Mouse (Mus musculus) sigmoid colon, adult 10 weeks (tissue): ENCODE data around the gene Dnajc9. TPM values are rescaled to one million over a fixed set of nuclear protein-coding genes. Genes with fewer than 3 reads are reported as not detected.

Source experiments
- polyA plus RNA-seq: library from polyadenylated mRNA; stranded (reverse); fragments of 350-450 nt; fragmentation: Illumina TruSeq; extraction: RNeasy Lipid Tissue Mini Kit (QIAGEN cat#74804); gene quantifications from one replicate; pipeline ENCODE4 v1.2.3, GENCODE M21; 2014; ENCODE audit warnings: low read depth, low replicate concordance

The Dnajc9 gene
- 59.5 TPM for polyA plus RNA-seq

DNA sequence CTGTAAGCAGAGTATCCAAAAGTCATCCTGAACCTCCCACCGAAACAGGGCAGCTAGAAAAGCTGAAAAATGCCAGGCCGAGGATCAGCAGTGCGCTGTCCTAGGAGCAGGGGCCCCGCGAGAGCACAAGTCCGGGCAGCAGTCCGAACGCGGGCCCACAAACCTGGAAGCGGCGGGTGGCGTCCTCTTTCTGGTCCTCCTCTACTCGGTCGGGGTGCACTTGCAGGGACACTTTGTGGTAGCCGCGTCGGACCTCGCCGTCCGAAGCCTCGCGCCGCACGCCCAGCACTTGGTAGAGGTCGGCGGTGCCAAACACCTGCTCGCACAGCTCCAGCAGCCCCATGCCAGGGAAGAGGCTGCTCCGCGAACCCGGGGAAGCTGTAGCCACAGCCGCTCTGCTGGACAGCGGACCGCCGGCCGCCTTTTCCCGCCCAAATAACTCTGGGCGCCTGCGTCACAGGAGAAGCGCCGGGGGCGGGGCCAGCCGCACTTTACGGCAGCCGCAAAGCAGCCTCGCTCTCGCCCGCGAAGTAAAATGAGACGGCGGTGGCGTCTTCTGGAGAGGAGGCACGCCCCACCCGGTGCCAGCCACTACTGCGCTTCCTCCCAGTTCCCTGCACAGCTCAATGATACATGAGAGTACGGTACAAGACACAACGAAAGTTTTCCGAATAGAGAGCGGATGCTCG lies at the start of gene Dnajc9:
TSS of gene Dnajc9 (minus strand) at position 470 of the 689 bp plus-strand sequence.

DNA sequence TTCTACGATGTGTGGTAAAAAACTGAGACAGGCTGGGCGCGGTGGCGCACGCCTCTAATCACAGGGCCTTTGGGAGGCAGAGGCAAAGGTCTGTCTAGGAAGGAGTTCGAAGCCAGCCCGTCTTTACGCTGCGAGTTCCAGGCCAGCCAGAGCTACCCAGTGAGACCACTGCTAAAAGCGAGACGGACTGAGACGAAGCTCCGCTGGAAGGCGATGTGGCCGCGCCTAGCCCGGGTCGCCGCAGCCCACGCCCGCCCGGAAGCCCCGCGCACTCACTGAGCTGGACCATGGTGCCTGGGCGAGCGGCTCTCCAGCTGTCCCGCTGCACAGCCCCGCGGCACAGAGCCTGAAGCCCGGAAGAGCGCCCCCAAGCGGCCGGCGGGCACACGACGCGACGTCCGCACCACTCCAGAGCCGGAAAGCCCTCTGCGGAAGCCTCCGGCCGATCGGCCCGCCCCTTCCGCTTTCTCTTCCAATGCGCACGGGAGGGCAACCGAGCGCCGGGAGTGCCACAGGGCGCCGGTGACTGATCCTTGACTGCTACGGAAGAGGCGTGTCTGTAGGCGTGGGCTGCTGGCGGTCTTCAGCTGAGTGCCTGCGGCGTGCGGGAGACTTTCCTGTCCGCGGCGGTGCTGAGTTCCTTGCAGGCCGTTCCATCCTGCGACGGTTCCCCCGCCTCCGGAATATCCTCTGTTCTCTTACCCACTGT lies 4.6 kb upstream of the Dnajc9 start, which contains the start of gene Mrps16:
TSS of gene Mrps16 (minus strand) at position 430 of the 709 bp plus-strand sequence.

DNA sequence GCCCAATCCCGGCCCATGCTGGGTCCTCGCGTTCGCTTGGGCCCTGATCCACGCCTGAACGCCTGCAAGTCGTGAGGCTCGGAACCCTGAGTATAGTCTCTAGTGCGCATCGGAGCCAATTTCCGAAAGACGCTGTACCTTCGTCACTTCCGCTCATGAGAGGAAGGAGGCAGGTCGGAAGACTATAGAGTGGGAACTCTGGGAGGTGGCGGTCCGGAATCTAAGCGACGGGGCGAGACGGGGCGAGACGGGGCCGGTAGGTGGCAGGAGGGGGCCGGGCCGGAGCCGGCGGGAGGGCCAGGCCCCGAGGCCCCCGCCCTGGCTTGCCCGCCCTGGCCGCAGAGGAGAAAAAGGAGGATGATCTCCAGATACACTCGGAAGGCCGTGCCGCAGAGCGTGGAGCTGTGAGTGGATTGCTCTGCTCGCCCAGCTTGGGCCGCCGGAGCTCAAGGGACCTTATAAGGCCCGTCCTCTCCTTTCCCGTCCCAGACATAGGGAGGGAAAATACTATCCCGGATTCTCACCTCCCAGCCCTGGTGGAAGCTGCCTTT lies 40.6 kb downstream of the Dnajc9 start, which contains the start of the genes Ecd and Fam149b:
TSS of gene Ecd (minus strand) at position 131 of the 551 bp plus-strand sequence.
TSS of gene Fam149b (plus strand) at position 172 of the 551 bp plus-strand sequence.

Other genes with a start within 250 kb of the Dnajc9 start
- 14.5 TPM for gene Kcnk5, start 207.1 kb downstream of the Dnajc9 start, polyA plus RNA-seq
- gene Kcnk16, start 119.7 kb downstream of the Dnajc9 start, polyA plus RNA-seq: not detected
- 11.7 TPM for gene Nudt13, start 94.2 kb downstream of the Dnajc9 start, polyA plus RNA-seq
- gene Ecd, start 40.8 kb downstream of the Dnajc9 start, polyA plus RNA-seq: 20.6 TPM
- gene Fam149b, start 40.7 kb downstream of the Dnajc9 start, polyA plus RNA-seq: 37.5 TPM
- gene Mrps16, start 4.7 kb upstream of the Dnajc9 start, polyA plus RNA-seq: 6.3 TPM
- gene Cfap70, start 63.3 kb upstream of the Dnajc9 start, polyA plus RNA-seq: not detected
- gene Anxa7, start 91.2 kb upstream of the Dnajc9 start, polyA plus RNA-seq: 223 TPM
- 1.9 TPM for gene Mss51, start 108.0 kb upstream of the Dnajc9 start, polyA plus RNA-seq
- gene Ppp3cb, start 157.7 kb upstream of the Dnajc9 start, polyA plus RNA-seq: 215 TPM